Mouse (Mus musculus) gastrocnemius, postnatal 10 days (tissue): ENCODE data around the gene Gm26602. TPM values are rescaled to one million over a fixed set of nuclear protein-coding genes. Genes with fewer than 3 reads are reported as not detected.

Source experiments
- DNase-seq: peaks from one replicate; pipeline ENCODE4 v3.0.0; 2021; ENCODE audit warnings: mixed read lengths
- total RNA-seq, 2 experiments: library from RNA; stranded (reverse); gene quantifications; 2 replicates each; pipeline ENCODE4 v1.2.3; 2021

Gene Gm26602
- total RNA-seq, 2 experiments from 2014 or later = not detected

DNA sequence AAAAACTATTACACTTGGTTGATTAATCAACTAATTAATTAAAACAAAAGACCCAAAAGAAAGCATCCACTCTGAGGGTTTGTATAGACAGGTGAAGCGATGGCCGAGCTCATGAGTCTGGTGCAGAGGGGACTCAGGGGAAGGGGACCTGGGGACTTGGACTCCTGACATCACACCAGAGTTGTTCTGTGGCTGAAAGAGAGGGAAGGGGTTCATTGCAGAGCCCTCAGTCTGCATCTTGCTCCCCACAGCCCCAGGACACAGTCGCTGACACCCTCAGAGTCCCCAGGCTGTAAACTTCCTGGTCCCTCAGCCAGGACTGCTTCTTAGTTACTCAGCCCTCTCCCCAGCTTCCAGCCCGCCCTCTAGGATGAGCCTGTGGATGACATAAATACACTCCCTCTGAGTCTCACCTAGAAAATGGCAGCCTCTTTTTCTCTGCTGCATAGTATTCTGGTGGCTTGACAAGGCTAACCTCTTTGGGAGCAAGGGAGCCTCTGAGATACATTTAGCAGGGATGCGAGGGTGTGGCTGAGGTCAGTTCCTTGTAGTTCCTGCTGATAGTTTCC is 7.0 kb downstream of the Gm26602 start:
- DNase-seq = no peak

DNA sequence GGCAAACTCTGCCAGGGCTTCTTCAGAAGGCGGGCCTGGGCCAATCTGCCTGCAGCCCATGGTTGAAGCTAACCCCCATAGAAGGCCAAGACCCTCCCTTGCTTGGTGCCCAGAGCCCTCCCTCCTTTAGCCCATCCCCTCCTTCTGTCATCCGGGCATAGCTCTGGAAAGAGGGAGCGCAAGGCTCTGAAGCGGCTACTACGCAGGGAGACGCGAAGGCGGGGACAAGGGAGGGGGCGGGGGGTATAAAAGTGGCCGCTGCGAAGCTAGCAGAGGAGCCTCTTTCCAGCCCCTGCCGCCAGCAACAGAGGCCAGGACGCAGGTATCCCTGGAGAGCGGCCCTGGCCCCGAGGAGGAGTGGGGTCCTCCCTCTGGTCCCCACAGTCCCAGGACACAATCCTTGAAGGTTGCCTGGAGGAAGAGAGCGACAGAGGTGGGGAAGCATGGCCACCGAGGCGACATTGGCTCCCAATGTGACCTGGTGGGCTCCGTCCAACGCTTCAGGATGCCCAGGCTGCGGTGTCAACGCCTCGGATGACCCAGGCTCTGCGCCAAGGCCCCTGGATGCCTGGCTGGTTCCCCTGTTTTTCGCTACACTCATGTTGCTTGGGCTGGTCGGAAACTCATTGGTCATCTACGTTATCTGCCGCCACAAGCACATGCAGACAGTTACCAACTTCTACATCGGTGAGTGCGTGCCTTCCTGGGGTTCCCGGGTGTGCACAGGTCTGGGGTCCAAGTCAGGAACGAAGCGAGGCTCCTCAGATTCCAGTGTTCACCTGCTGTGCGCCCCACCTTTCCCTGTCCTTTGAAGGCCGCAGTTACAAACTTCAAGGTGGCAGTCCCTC is 7.8 kb downstream of the Gm26602 start:
- no peak for DNase-seq

DNA sequence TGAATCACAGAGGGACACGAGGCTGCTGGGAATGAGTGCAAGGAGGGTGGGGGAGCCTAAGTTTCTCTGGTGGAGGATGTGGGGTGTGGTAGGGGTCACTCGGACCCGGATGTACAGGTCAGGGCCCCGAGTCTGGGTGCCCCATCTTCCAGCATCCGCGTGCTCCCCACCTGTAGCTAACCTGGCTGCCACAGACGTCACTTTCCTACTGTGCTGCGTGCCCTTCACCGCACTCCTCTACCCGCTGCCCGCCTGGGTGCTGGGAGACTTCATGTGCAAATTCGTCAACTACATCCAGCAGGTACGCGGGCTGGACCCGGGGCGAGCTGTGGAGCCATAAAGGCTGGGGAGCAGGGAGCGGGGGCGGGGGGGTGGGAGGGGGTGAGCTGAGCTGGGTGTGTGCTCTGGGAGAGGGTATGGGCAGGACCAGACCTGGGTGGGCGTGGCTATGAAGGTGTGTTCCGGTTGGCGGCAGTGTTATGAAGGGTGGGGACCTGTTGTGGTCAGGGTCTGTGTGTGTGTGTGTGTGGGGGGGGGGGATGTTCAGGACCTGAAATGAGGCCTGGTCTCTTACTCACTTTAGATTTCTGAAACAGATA is 8.7 kb downstream of the Gm26602 start:
- no peak for DNase-seq

DNA sequence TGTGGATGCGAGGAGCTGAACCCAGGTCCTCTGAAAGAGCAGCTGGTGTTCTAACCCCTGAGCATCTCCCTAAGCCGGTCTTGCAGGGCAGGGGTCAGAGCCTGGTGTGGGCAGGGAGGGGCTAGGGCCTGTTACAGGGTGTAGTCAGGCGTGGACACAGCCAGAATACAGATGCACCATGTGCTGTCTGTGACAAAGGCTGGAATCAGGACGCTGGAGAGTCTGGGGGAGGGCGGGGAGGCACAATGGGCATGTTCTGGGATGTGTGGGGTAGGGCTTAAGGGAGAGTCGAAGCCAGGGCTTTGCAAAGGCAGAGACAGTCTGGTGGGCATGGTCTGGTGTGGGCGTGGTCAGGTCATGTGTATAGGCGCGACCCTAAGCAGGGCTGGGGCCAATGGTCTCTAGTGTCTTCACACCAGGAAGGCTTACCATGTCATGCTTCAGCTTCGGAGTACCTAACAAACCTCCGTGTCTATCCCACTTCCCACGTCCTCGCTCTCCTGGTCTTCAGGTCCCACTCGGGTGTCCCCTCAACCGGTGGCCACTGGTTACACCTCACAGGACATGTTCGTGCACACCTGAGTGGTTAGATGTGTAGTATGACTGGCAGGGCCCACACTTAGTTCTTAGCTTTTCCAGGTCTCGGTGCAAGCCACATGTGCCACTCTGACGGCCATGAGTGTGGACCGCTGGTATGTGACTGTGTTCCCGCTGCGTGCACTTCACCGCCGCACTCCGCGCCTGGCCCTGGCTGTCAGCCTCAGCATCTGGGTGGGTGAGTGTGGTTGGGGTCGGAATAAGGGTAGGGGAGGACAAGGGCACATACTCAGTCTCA is 9.6 kb downstream of the Gm26602 start:
- DNase-seq = no peak

DNA sequence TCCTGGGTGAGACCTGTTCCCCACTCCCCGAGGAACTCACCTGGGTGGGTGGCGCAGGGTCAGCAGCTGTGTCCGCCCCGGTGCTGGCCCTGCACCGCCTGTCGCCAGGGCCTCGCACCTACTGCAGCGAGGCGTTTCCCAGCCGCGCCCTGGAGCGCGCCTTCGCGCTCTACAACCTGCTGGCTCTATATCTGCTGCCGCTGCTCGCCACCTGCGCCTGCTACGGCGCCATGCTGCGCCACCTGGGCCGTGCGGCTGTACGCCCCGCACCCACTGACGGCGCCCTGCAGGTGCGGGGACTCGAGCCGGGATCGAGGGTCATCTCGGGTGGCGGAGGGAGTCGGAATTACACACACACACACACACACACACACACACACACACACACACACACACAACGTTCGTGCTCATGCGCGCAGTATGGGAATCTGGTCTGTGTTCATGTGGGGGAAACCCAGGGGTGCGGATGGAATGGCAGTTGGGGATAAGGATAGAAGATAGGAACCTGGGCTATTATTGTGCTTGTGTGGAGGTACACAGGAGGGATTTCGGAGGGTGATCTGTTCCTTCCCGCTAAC is 10.4 kb downstream of the Gm26602 start, which contains the start of gene R3hdm4:
Gene R3hdm4, minus strand, starts transcription at position 251 of the 578 bp plus-strand sequence.
- DNase-seq = no peak

DNA sequence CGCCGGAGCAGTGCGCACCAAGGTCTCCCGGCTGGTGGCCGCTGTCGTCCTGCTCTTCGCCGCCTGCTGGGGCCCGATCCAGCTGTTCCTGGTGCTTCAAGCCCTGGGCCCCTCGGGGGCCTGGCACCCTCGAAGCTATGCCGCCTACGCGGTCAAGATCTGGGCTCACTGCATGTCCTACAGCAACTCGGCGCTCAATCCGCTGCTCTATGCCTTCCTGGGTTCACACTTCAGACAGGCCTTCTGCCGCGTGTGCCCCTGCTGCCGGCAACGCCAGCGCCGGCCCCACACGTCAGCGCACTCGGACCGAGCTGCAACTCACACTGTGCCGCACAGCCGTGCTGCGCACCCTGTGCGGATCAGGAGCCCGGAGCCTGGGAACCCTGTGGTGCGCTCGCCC is 10.9 kb downstream of the Gm26602 start:
- no peak for DNase-seq

DNA sequence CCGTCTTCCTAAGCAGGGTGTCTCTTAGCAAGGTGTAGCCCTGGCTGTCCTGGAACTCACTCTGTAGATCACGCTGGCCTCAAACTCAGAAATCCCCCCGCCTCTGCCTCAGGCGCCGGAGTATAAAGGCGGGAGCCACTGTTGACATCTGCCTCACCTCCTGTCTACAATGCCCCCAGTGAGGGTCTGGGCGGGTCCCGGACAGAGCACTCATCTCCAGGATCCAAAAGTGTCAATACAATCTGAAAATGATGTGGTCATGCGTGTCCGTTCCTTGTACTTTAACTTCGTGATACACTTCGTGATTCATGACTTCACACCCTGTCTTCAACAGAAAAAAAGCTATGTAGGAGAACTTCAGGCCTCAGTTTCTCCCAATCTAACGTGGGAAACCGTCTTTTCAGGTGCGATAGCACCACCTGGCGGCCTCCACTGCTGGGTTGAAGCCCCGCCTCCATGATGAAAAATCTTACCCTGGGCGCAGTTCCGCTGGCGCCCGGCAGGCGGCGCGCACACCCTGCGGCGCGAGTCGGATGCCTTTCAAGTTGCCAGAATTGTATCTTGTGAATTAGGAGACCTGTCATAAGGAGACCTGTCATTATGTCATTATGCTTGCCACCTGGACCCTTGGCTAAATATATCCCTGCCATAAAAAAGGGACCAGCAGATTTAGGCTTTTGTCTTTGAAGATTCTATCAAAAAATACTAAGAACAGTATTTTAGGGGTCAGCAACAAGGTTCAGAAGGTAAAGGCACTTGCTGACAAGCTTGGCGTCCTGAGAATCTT is 14.5 kb downstream of the Gm26602 start:
- peak; percentile 93 for DNase-seq

DNA sequence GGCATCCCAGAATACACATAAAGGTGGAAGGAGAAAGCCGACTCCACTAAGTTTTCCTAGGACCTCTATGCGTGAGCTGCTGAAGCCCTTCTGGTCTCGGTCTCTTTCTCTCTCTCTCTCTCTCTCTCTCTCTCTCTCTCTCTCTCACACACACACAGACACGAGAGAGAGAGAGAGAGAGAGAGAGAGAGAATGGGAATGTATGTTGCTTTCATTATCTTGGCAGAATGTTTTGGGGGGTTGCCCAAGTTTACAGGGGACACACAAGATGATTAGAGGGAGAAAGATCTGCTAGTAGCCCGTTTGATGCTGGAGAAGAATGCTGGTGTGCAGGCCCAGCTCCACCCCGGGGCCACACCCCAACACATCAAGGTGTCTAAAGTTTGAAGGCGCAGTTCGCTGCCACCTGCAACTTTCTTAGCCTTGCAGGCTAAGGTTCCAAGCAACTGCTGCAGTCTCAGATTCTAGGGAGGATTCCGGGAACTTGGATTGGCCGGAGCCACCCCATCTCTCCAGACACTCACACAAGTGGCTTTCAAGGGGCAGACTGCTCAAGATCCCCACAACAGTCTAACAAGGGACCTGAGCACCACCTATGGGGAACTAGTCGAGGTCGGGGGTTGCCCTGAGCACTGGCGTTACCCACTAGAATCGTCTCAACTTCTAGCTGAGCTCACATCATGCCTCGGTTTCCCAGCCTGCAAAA is 15.3 kb downstream of the Gm26602 start:
- DNase-seq = no peak

DNA sequence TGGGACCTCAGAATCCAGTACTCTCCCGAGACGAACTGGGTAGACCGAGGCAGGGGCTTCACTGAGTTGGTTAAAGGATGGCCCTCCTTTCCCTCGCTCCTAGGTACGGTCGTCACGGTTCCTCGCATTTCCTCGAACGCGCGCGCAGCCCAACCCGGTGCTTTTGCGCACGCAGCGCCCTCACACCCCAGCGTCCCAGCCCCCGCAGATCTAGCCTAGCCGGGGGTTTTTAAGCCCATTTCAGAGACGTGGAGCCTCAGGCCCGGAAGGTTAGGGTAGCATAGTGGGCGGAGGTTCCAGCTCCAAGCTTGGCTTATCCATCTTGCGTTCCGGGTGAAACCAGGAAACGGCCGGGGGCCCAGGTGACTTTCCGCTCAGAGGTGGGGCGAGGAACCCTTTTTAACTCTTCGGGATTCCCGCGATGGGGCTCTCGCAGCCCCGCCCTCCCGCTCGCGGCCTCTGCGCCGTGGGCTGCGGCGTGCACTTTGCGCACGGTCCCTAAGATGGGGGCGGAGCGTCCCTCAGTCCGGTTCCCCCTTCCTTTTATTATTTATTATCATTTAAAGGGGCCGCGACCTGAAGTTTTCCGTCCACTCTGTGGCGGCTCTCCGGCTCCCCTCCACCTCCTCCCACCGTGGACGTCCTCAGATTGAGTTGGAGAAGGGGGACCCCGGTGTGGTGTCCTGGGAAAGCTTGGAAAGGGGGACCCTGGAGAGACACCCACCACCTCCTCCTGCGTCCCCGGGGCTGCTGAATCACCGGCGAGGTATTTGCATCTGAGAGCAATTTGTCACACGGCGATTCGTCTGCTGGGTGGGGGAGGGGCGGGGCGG is 16.1 kb downstream of the Gm26602 start, which contains the start of gene Arid3a:
Gene Arid3a, plus strand, starts transcription at position 553 of the 833 bp plus-strand sequence.
- peak; percentile 83 for DNase-seq

DNA sequence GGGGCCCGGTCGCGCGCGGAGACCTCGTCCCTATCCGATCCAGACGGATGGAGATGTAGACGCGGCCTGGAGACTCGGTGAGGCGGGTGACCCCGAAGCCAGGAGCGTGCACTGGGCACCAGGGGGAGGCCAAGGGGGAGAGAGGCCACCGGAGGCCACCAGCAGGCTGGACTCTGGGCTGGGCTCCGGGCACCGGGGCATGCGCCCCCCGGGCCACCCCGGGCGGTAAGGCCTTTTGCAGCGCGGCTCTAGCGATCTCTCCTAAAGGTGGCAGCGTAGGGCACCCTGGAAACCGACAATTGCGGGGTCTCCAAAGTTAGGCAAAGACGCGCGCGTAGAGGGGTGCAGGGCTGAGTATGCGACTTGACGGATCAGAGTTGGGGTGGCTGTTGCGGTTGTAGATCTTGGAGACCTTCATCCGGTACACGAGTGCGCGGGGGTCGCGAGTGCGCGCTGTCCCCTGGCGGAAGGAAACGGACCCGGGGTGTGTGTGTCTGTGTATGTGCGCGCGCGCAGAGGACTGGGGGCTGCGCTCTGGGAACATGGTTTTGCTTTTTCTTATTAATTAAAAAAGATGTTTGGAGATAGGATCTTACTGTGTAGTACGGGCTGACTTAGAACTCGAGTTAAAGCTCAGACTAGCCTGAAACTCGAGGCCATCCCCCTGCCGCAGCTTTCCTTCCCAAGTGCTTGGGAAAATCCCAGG is 16.8 kb downstream of the Gm26602 start:
- peak; percentile 53 for DNase-seq

DNA sequence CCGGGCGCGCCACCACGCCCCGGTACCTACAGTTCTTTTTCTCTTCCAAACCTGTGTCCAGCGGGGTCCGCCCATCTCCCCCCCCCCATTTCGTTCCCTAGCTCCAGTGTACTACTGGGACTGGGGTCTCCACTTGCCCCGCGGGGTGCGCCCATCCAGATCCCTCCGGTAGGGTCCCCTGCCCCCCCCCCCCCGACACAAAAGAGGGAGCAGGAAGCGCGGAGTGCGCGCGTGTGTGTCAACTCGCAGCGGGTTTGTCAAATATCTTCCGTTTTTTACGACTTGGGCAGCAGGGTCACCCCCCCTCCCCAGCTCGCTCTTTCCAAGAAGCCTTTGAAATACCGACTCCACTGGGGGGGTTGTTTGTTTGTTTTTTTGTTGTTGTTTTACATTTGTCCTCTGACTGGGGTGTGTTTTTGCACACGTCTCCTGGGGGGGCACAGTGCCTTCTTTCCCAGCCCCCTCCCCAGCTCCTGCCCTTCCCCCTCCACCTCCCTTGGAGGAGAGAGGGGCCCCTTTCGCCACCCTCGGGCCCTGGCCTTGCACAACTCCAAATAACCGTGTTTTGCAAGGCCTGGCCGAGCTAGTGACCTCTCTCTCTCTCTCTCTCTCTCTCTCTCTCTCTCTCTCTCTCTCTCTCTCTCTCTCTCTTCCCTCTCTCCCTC is 17.5 kb downstream of the Gm26602 start:
- DNase-seq = no peak

DNA sequence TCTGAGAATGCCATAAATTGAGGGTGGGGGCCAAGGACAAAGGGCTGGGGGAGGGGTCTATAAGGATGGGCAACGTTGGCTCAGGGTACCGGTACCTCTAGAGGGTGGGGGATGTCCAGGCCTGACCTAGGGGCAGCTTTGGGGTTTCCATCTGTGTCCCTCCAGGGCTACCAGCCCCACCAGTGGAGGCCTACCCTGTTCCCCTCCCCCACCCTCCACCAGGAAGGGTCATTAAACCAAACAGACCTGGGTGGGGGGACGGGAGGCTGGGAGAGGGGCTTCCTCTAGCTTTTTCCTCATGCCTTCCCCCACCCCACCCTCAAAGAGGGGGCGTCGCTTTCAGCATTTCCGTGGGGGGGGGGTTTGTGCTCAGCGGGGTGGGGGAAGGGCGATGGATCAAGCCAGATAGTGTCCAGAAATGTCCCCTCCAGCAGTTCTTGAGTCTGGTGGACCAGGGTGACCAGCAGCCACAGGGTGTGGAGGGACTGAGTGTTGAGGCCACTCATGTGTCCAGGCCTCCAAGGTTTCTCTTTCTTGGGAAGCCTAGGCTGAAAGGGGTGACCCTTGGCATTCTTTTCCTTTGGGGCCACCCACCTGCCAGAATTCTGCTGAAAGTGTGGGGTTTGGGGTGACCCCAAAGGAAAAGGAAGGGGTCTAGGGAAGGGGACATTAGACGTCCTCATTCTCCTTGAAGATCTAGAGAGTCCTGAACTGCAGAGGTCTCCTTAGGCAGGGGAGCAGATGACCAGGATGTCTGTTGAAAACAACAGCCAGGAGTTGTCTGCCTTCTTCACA is 18.4 kb downstream of the Gm26602 start:
- DNase-seq = no peak

DNA sequence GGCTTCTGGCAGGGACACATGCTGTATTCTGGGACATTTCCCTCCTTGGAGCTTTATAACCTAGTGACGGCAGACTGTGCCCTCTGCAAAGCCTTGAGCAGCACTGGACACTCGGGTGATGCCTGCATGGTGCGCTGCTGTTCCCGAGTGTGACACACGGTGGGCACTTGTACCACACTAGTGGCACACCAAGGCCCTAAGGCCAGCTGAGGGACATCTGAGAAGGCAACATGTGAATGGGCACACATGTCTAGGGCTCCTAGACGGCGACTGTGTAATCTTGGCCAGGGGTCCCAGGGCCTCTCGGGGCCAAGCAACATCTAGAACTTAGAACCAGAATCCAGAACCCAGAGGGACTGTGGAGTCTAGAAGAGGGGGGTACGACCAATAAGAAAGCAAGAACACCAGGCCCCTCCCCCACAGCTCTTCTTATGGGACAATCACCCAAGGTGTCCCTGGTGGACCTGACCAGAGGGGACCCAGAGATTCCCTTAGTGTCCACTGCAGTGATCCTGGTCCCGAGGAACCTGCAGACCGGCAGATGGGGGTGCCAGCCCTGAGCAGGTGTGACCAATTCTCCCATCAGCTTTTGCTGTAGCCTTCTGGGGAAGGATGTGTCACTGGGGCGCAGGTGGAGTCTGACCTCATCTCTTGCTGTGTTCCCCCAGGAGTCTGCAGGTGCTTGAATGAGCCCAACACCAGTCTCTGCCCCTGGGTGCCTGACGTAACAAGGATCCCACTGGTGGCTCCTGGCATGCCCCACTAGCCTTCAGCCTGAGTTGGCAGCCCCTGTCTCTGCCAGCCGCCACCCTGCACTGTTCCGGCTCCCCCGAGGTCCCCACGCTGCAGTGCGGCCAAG is 19.5 kb downstream of the Gm26602 start:
- no peak for DNase-seq

DNA sequence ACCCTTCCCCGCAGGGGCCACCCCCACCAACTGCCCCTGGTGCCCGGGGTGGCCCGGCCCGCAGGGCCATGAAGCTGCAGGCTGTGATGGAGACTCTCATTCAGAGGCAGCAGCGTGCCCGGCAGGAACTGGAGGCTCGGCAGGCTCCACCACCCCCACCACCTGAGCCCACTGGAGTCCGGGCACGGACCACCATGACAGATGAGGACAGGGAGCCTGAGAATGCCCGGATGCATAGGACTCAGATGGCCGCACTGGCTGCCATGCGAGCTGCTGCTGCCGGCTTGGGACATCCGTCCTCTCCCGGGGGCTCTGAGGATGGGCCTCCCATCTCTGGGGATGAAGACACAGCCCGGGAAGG is 20.1 kb downstream of the Gm26602 start:
- no peak for DNase-seq

DNA sequence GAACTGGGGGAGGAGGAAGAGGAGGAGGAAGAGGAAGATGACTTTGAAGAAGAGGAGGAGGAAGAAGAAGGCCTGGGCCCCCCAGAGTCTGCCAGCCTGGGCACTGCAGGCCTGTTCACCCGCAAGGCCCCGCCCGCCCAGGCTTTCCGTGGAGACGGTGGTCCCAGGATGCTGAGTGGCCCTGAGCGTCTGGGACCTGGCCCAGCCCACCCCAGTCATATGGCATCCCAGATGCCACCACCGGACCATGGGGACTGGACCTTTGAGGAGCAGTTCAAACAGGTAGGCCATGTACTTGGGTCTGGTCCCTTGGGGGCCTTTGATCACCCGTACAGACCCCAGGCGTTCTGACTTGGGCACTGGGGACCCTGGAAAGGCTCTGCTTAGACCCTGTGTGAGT is 21.1 kb downstream of the Gm26602 start:
- DNase-seq = no peak

DNA sequence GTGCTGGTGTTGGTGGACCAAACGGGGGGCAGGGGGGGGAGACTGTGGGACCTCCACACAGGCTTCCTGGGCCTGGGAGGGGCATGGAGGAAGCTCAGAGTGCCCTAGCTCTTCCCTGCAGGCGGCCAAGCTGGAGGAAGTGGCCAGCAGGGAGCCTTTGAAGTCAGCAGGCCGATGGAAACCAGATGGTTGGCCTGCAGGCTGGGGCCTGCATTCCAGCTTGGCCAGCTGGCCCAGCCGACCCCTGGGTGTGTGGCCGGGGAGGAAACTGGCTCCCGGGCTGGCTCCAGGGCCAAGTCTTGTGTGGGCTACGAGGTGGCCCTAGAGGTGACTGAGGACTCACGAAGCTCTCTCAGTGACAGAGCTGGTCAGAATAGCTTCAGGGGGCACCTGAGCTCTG is 22.1 kb downstream of the Gm26602 start:
- peak; percentile 80 for DNase-seq
